Mouse (Mus musculus) brain, adult 2 months (tissue): ENCODE data around the gene Ces1f.

ENCODE experiments used
- DNase-seq: peaks from one replicate; pipeline ENCODE4 v3.0.0; 2011; ENCODE audit warnings: low read depth, low spot score

The Ces1f gene

DNA sequence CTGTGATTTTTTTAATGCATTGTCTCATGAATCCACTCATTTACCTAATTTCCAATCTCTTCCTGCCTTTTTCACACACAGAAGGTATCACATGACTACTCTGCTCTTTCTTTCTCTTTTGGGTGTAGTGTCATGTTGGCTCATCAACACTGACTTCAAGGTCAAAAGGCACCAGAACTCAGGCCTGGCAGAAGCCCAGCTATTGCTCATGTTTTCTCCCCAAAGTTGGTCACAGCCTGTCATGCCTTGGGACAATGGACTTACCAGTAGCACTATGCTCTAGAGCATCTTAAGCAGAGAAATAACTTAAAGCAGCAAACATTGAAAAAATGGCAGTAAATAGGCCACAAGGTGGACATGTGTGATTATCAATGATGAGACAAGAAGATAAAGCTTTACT lies 68.5 kb downstream of the Ces1f start:
- no peak for DNase-seq
